Mouse (Mus musculus): ENCODE measurements at regions not wholly inside any gene's neighbourhood (a gene's known extent, or its start where the extent isn't known, plus 50 kb on each side); places are given as distances from the start of the nearest gene placed in this dataset.

- no peak for DNase-seq (ENCODE audit: low spot score)
Measured at GRCm38 (mm10) chr3:99447361-99447760, 207.2 kb downstream of the Tbx15 start.

- DNase-seq (ENCODE audit: low spot score), result no peak
Measured at GRCm38 (mm10) chr3:99447813-99448212, 207.6 kb downstream of the Tbx15 start.

GRCm38 (mm10) chr3:99459036-99459863 is 219.1 kb downstream of the Tbx15 start:
- no peak for DNase-seq (ENCODE audit: low spot score)

- no peak for DNase-seq (ENCODE audit: low spot score)
Measured at GRCm38 (mm10) chr3:99499980-99500379, 259.8 kb downstream of the Tbx15 start.

- no peak for DNase-seq (ENCODE audit: low spot score)
Measured at GRCm38 (mm10) chr3:99504772-99505171, 264.6 kb downstream of the Tbx15 start.

GRCm38 (mm10) chr3:99512250-99512649 is 272.1 kb downstream of the Tbx15 start:
- no peak for DNase-seq (ENCODE audit: low spot score)

- DNase-seq (ENCODE audit: low spot score), result no peak
Measured at GRCm38 (mm10) chr3:99512933-99513332, 272.8 kb downstream of the Tbx15 start.

GRCm38 (mm10) chr3:99515751-99516150 is 275.6 kb downstream of the Tbx15 start:
- DNase-seq (ENCODE audit: low spot score), result no peak

- peak; percentile 42 for DNase-seq (ENCODE audit: low spot score)
Measured at GRCm38 (mm10) chr3:99560917-99561316, 320.7 kb downstream of the Tbx15 start.

- DNase-seq (ENCODE audit: low spot score), result no peak
Measured at GRCm38 (mm10) chr3:99573335-99573976, 311.8 kb upstream of the Spag17 start.

- no peak for DNase-seq (ENCODE audit: low spot score)
Measured at GRCm38 (mm10) chr3:99573977-99574373, 311.2 kb upstream of the Spag17 start.

GRCm38 (mm10) chr3:99602679-99603078 is 282.5 kb upstream of the Spag17 start:
- no peak for DNase-seq (ENCODE audit: low spot score)

- no peak for DNase-seq (ENCODE audit: low spot score)
Measured at GRCm38 (mm10) chr3:99632309-99632708, 252.9 kb upstream of the Spag17 start.

GRCm38 (mm10) chr3:99641343-99642106 is 243.7 kb upstream of the Spag17 start:
- DNase-seq (ENCODE audit: low spot score), result no peak

GRCm38 (mm10) chr3:99644910-99645309 is 240.3 kb upstream of the Spag17 start:
- DNase-seq (ENCODE audit: low spot score), result no peak

- DNase-seq (ENCODE audit: low spot score), result no peak
Measured at GRCm38 (mm10) chr3:99645318-99645717, 239.9 kb upstream of the Spag17 start.

GRCm38 (mm10) chr3:99657617-99658016 is 227.6 kb upstream of the Spag17 start:
- no peak for DNase-seq (ENCODE audit: low spot score)

GRCm38 (mm10) chr3:99663783-99664182 is 221.4 kb upstream of the Spag17 start:
- no peak for DNase-seq (ENCODE audit: low spot score)

- no peak for DNase-seq (ENCODE audit: low spot score)
Measured at GRCm38 (mm10) chr3:99665363-99665762, 219.8 kb upstream of the Spag17 start.

GRCm38 (mm10) chr3:99665902-99666768 is 219.1 kb upstream of the Spag17 start:
- DNase-seq (ENCODE audit: low spot score), result no peak

GRCm38 (mm10) chr3:99674145-99674544 is 211.1 kb upstream of the Spag17 start:
- DNase-seq (ENCODE audit: low spot score), result no peak

GRCm38 (mm10) chr3:99709506-99709905 is 175.7 kb upstream of the Spag17 start:
- DNase-seq (ENCODE audit: low spot score), result no peak

Data from testis, postnatal 10 days (tissue).